Mouse (Mus musculus): ENCODE results near the gene Myof.

The Myof gene

GRCm38 (mm10) chr19:37873499-37873898 lies 169.9 kb downstream of the Myof start:
- DNase-seq (ENCODE audit: low spot score) = no peak

DNA sequence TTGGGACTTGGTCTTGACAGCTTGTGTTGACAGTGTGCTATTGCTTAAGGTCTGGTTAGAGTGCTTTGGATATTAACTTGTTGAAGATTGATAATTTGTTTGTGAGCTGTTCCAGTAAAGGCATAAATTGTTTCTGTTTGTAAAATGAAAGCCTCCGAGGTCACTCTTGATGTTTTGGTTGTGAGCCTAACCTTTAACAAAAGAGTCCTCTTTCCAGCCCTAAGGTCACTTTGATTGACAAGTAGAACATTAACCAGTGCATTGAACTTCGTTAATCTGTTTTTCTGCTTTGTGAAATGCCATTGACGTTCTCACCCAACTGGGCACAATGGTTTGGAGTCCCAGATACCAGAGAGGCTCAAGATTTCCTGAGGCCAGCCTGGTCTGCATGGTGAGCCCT lies 175.8 kb downstream of the Myof start:
- DNase-seq (ENCODE audit: low spot score) = no peak

DNA sequence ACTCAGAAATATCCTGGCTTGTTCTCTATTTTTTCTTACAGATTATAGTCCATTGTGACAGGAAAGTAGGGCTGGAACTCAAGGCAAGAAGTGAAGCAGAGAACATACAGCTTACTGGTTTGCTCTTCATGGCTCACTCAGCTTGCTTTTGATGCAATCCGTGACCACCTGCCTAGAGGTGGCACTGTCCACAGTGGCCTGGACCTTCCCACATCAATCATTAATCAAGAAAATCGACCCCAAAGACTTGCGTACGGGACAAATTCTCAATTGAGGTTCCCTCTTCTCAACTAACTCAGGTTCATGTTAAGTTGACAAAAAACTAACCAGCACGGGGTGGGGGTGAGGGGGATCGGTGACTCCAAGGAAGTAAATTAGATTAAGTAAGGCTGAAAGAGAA lies 176.4 kb downstream of the Myof start:
- DNase-seq (ENCODE audit: low spot score) = no peak

GRCm38 (mm10) chr19:37861171-37861570 lies 182.2 kb downstream of the Myof start:
- no peak for DNase-seq (ENCODE audit: low spot score)

- no peak for DNase-seq (ENCODE audit: low spot score)
Measured at GRCm38 (mm10) chr19:37860267-37860666, 183.1 kb downstream of the Myof start.

GRCm38 (mm10) chr19:37858406-37859081 lies 184.8 kb downstream of the Myof start:
- no peak for DNase-seq (ENCODE audit: low spot score)

DNA sequence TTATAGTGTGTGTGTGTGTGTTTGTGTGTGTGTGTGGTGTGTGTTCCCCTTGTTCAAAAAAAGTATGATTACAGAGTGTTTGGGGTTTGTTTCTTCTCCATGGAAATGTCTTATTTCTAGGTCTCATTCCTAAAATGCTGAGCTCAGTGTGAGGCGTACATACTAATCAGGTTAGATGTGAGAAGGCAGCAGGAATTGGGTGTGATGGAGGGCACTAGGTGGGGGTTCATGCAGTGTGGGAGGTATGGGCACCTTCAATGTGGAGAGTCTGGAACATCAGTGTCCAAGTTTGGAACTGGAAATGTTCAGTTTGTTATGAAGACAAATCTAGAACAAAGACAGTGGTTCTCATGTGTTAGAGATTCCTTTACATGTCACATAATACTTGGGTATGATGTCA lies 191.3 kb downstream of the Myof start:
- no peak for DNase-seq (ENCODE audit: low spot score)

DNA sequence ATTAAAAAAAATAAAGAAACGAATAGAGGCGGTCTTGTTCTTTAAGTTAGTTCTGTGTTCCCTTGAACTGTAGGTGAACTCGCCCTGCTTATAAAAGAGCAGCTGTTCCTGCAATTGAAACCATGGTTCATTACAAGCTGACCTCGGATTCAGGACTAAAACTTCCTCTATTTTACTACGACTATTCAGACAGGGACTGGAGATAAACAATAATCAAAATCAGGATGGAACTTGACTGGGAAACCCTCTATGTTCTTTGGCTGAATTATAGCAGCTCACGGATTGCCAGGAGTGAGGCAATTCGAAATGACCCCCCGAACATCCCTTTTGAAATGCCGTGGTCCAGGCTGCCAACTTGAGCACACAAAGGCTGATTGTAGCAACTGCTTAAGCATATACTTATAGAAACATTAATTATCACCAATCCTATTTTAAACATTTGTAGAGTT lies 191.8 kb downstream of the Myof start:
- no peak for DNase-seq (ENCODE audit: low spot score)
